Mouse (Mus musculus) activated CD4-positive, CD25-positive, alpha-beta regulatory T cell (primary cell): Measurements from ENCODE around the gene Tas2r136. TPM values are rescaled to one million over a fixed set of nuclear protein-coding genes. Genes with fewer than 3 reads are reported as not detected.

Source experiments
- polyA plus RNA-seq, 2 experiments: library from polyadenylated mRNA; unstranded; fragments of 100-300 nt; shearing (Covaris generic); gene quantifications; one replicate each; pipeline ENCODE4 v1.2.1; 2017

Tas2r136 gene
- not detected for polyA plus RNA-seq

GRCm38 (mm10) chr6:132778062-132778461, at the start of gene Tas2r136:
TSS of gene Tas2r136 (minus strand) at chr6:132778162.

GRCm38 (mm10) chr6:132802518-132802917, 24.6 kb upstream of the Tas2r136 start, which contains the start of gene Tas2r117:
TSS of gene Tas2r117 (plus strand) at chr6:132802818.

GRCm38 (mm10) chr6:132761831-132762230, 16.1 kb downstream of the Tas2r136 start, which contains the start of gene Tas2r102:
TSS of gene Tas2r102 (plus strand) at chr6:132762131.

GRCm38 (mm10) chr6:132754430-132754829, 23.5 kb downstream of the Tas2r136 start, which contains the start of gene Tas2r124:
TSS of gene Tas2r124 (plus strand) at chr6:132754730.

GRCm38 (mm10) chr6:132737935-132738334, 40.0 kb downstream of the Tas2r136 start, which contains the start of gene Tas2r115:
TSS of gene Tas2r115 (minus strand) at chr6:132738035.

Other genes with a start within 250 kb of the Tas2r136 start
- gene Prh1, start 208.4 kb downstream of the Tas2r136 start, polyA plus RNA-seq = not detected
- not detected for gene Prp2, start 182.2 kb downstream of the Tas2r136 start, polyA plus RNA-seq
- not detected for gene A630073D07Rik, start 126.6 kb downstream of the Tas2r136 start, polyA plus RNA-seq
- not detected for gene Tas2r120, start 121.2 kb downstream of the Tas2r136 start, polyA plus RNA-seq
- not detected for gene Tas2r121, start 77.2 kb downstream of the Tas2r136 start, polyA plus RNA-seq
- not detected for gene Tas2r122, start 66.2 kb downstream of the Tas2r136 start, polyA plus RNA-seq
- gene Tas2r115, start 40.1 kb downstream of the Tas2r136 start, polyA plus RNA-seq = not detected
- not detected for gene Tas2r124, start 23.4 kb downstream of the Tas2r136 start, polyA plus RNA-seq
- gene Tas2r102, start 16.0 kb downstream of the Tas2r136 start, polyA plus RNA-seq = not detected
- not detected for gene Tas2r117, start 24.7 kb upstream of the Tas2r136 start, polyA plus RNA-seq
- not detected for gene Tas2r123, start 69.0 kb upstream of the Tas2r136 start, polyA plus RNA-seq
- not detected for gene Tas2r116, start 77.3 kb upstream of the Tas2r136 start, polyA plus RNA-seq
- not detected for gene Tas2r110, start 89.8 kb upstream of the Tas2r136 start, polyA plus RNA-seq
- not detected for gene Tas2r113, start 114.8 kb upstream of the Tas2r136 start, polyA plus RNA-seq
- gene Tas2r125, start 131.5 kb upstream of the Tas2r136 start, polyA plus RNA-seq = not detected
- under 1 TPM in 1 of 2 experiments, not detected in 1; 0.31 TPM for gene Tas2r129, start 172.9 kb upstream of the Tas2r136 start, polyA plus RNA-seq
- gene Tas2r131, start 179.8 kb upstream of the Tas2r136 start, polyA plus RNA-seq = not detected
- not detected for gene Tas2r109, start 202.8 kb upstream of the Tas2r136 start, polyA plus RNA-seq